Mouse (Mus musculus): ENCODE data around the gene Polr3h. TPM values are rescaled to one million over a fixed set of nuclear protein-coding genes. Genes with fewer than 3 reads are reported as not detected.

The Polr3h gene
- polyA plus RNA-seq, 1 experiment from 2014 or later: 60.5 TPM

GRCm38 (mm10) chr15:81858517-81859329 lies 67.3 kb downstream of the Polr3h start, which contains the start of gene Tob2:
Gene Tob2 (minus strand): TSS chr15:81858796.
- H3K4me1 ChIP-seq: peaks cover 21% of the 10 kb centered on the region
- H3K36me3 ChIP-seq: peaks cover 9% of the 10 kb centered on the region
- ATAC-seq (ENCODE audit: insufficient number of reproducible peaks, low FRiP score, low TSS enrichment, low read depth): peak; percentile 7; the same call in 1 of the 2 replicates
- peak within 1 kb of the TSS; percentile 95 for H3K27ac ChIP-seq
- H3K9ac ChIP-seq: peak within 1 kb of the TSS; percentile 93
- no peaks in the 10 kb centered on the region for H3K27me3 ChIP-seq
- peak within 1 kb of the TSS; percentile 84 for H3K4me2 ChIP-seq
- 0% methylated on average over 44 of the region's 44 CpGs for WGBS
- H3K9me3 ChIP-seq: no peaks in the 10 kb centered on the region
- peak within 1 kb of the TSS; percentile 91 for H3K4me3 ChIP-seq

GRCm38 (mm10) chr15:81858138-81858516 lies 67.9 kb downstream of the Polr3h start:
- ATAC-seq (ENCODE audit: insufficient number of reproducible peaks, low FRiP score, low TSS enrichment, low read depth): peak; percentile 15; the same call in 1 of the 2 replicates
- H3K4me3 ChIP-seq: peak overlapping the region; percentile 91
- under 1% methylated on average over 23 of the region's 23 CpGs for WGBS

GRCm38 (mm10) chr15:81857724-81858116 lies 68.3 kb downstream of the Polr3h start:
- Histone ChIP-seq H3K9ac (peak overlapping the region; percentile 93), H3K4me2 (peak overlapping the region; percentile 84), H3K27me3 (no peaks in the 10 kb centered on the region), H3K4me1 (peaks cover 24% of the 10 kb centered on the region), H3K4me3 (peak overlapping the region; percentile 91), H3K36me3 (peaks cover 13% of the 10 kb centered on the region), H3K27ac (peak overlapping the region; percentile 95), H3K9me3 (no peaks in the 10 kb centered on the region)
- ATAC-seq (ENCODE audit: insufficient number of reproducible peaks, low FRiP score, low TSS enrichment, low read depth): 0 out of 2 replicates have a peak, but pooled peaks have one; percentile 27
- WGBS: 0% methylated on average over 33 of the region's 33 CpGs

More at GRCm38 (mm10) chr15:81858138-81858516, 67.9 kb downstream of the Polr3h start:
- Histone ChIP-seq H3K36me3 (peaks cover 12% of the 10 kb centered on the region), H3K4me1 (peaks cover 24% of the 10 kb centered on the region), H3K27ac (peak overlapping the region; percentile 95), H3K4me2 (peak overlapping the region; percentile 84), H3K9ac (peak overlapping the region; percentile 93), H3K9me3 (no peaks in the 10 kb centered on the region), H3K27me3 (no peaks in the 10 kb centered on the region)

GRCm38 (mm10) chr15:81856938-81857723 lies 68.9 kb downstream of the Polr3h start:
- Histone ChIP-seq H3K9me3 (no peaks in the 10 kb centered on the region), H3K27ac (peak overlapping the region; percentile 95), H3K27me3 (no peaks in the 10 kb centered on the region), H3K4me2 (peak overlapping the region; percentile 84), H3K4me1 (peaks cover 24% of the 10 kb centered on the region), H3K9ac (peak overlapping the region; percentile 93), H3K4me3 (peak overlapping the region; percentile 91), H3K36me3 (peaks cover 18% of the 10 kb centered on the region)
- WGBS: under 1% methylated on average over 14 of the region's 14 CpGs
- no peak for ATAC-seq (ENCODE audit: insufficient number of reproducible peaks, low FRiP score, low TSS enrichment, low read depth)

- 1% methylated on average over 28 of the region's 28 CpGs for WGBS
- H3K36me3 ChIP-seq: peaks cover 27% of the 10 kb centered on the region
- H3K9me3 ChIP-seq: no peaks in the 10 kb centered on the region
- H3K4me3 ChIP-seq: peak overlapping the region; percentile 91
- no peaks in the 10 kb centered on the region for H3K27me3 ChIP-seq
- H3K27ac ChIP-seq: peak overlapping the region; percentile 95
- peaks cover 24% of the 10 kb centered on the region for H3K4me1 ChIP-seq
- peak overlapping the region; percentile 93 for H3K9ac ChIP-seq
- peak; percentile 84 for ATAC-seq (ENCODE audit: insufficient number of reproducible peaks, low FRiP score, low TSS enrichment, low read depth)
- H3K4me2 ChIP-seq: peak overlapping the region; percentile 84
Observed at GRCm38 (mm10) chr15:81856030-81856790, 69.8 kb downstream of the Polr3h start.

- no peaks in the 10 kb centered on the region for H3K27me3 ChIP-seq
- H3K4me3 ChIP-seq: no peak overlapping the region
- H3K27ac ChIP-seq: no peak overlapping the region
- H3K36me3 ChIP-seq: peaks cover 51% of the 10 kb centered on the region
- H3K9ac ChIP-seq: no peak overlapping the region
- no peak for ATAC-seq (ENCODE audit: insufficient number of reproducible peaks, low FRiP score, low TSS enrichment, low read depth)
- H3K4me2 ChIP-seq: no peak overlapping the region
- 90% methylated on average over 7 of the region's 7 CpGs for WGBS
- no peaks in the 10 kb centered on the region for H3K9me3 ChIP-seq
- peaks cover 19% of the 10 kb centered on the region for H3K4me1 ChIP-seq
Observed at GRCm38 (mm10) chr15:81853081-81853480, 73.0 kb downstream of the Polr3h start.

GRCm38 (mm10) chr15:81852411-81853000 lies 73.5 kb downstream of the Polr3h start:
- Histone ChIP-seq H3K27ac (no peak overlapping the region), H3K36me3 (peaks cover 56% of the 10 kb centered on the region), H3K4me1 (peaks cover 19% of the 10 kb centered on the region), H3K4me2 (no peak overlapping the region), H3K27me3 (no peaks in the 10 kb centered on the region), H3K4me3 (no peak overlapping the region), H3K9me3 (no peaks in the 10 kb centered on the region), H3K9ac (no peak overlapping the region)
- ATAC-seq (ENCODE audit: insufficient number of reproducible peaks, low FRiP score, low TSS enrichment, low read depth): no peak
- WGBS: 86% methylated on average over 9 of the region's 9 CpGs

- 95% methylated on average over 15 of the region's 15 CpGs for WGBS
- Histone ChIP-seq H3K27ac (no peak overlapping the region), H3K4me2 (no peak overlapping the region)
Observed at GRCm38 (mm10) chr15:81851375-81851774, 74.7 kb downstream of the Polr3h start.

GRCm38 (mm10) chr15:81850718-81851117 lies 75.3 kb downstream of the Polr3h start:
- Histone ChIP-seq H3K36me3 (peaks cover 72% of the 10 kb centered on the region), H3K9ac (no peak overlapping the region), H3K4me2 (no peak overlapping the region), H3K27me3 (no peaks in the 10 kb centered on the region), H3K4me1 (peaks cover 11% of the 10 kb centered on the region), H3K27ac (no peak overlapping the region; the same call in 1 of the 2 replicates), H3K4me3 (no peak overlapping the region), H3K9me3 (no peaks in the 10 kb centered on the region)
- no peak for ATAC-seq (ENCODE audit: insufficient number of reproducible peaks, low FRiP score, low TSS enrichment, low read depth)
- 75% methylated on average over 14 of the region's 14 CpGs for WGBS

More at GRCm38 (mm10) chr15:81851375-81851774, 74.7 kb downstream of the Polr3h start:
- H3K36me3 ChIP-seq: peaks cover 66% of the 10 kb centered on the region
- no peaks in the 10 kb centered on the region for H3K27me3 ChIP-seq
- no peak overlapping the region for H3K9ac ChIP-seq
- no peaks in the 10 kb centered on the region for H3K9me3 ChIP-seq
- H3K4me3 ChIP-seq: no peak overlapping the region
- no peak for ATAC-seq (ENCODE audit: insufficient number of reproducible peaks, low FRiP score, low TSS enrichment, low read depth)
- H3K4me1 ChIP-seq: peaks cover 16% of the 10 kb centered on the region

GRCm38 (mm10) chr15:81849104-81849503 lies 76.9 kb downstream of the Polr3h start:
- no peak for ATAC-seq (ENCODE audit: insufficient number of reproducible peaks, low FRiP score, low TSS enrichment, low read depth)
- Histone ChIP-seq H3K36me3 (peaks cover 70% of the 10 kb centered on the region), H3K27ac (no peak overlapping the region), H3K4me3 (no peak overlapping the region), H3K9me3 (no peaks in the 10 kb centered on the region), H3K9ac (no peak overlapping the region), H3K4me1 (0 out of 2 replicates have a peak, but pooled peaks cover 4% of the 10 kb centered on the region), H3K27me3 (no peaks in the 10 kb centered on the region), H3K4me2 (no peak overlapping the region)
- WGBS: 84% methylated on average over 9 of the region's 9 CpGs

- H3K27ac ChIP-seq: no peak overlapping the region
- H3K9me3 ChIP-seq: no peaks in the 10 kb centered on the region
- peaks cover 63% of the 10 kb centered on the region for H3K36me3 ChIP-seq
- no peak overlapping the region for H3K4me2 ChIP-seq
- no peak overlapping the region for H3K9ac ChIP-seq
- 45% methylated on average over 7 of the region's 7 CpGs for WGBS
- no peak for ATAC-seq (ENCODE audit: insufficient number of reproducible peaks, low FRiP score, low TSS enrichment, low read depth)
- H3K4me3 ChIP-seq: no peak overlapping the region
- H3K27me3 ChIP-seq: no peaks in the 10 kb centered on the region
- H3K4me1 ChIP-seq: no peaks in the 10 kb centered on the region
Observed at GRCm38 (mm10) chr15:81848301-81848700, 77.7 kb downstream of the Polr3h start.
